Mouse (Mus musculus): Measurements from ENCODE around the gene S100a6. TPM values are rescaled to one million over a fixed set of nuclear protein-coding genes. Genes with fewer than 3 reads are reported as not detected.

The S100a6 gene
- total RNA-seq, 1 experiment = 912 TPM

GRCm38 (mm10) chr3:90589390-90589789 is 23.3 kb upstream of the S100a6 start:
- in situ Hi-C loops (cut with MboI; ENCODE audit: low sequenced_read_pairs in 2 of 2, unreplicated experiment in 2 of 2) = no loop called here
- H3K36me3 ChIP-seq (ENCODE audit: control insufficient read depth, insufficient read depth, low read length, poor library complexity, severe bottlenecking) = no peaks in the 10 kb centered on the region
- no peak overlapping the region for H3K9ac ChIP-seq (ENCODE audit: insufficient read depth, low read depth, low read length, poor library complexity, severe bottlenecking)
- H3K4me3 ChIP-seq (ENCODE audit: insufficient read depth in 1 of 2, low read depth in 1 of 2, low read length in 2 of 2, poor library complexity in 1 of 2, severe bottlenecking in 1 of 2) = no peak overlapping the region
- TF ChIP-seq MAFK (IDR thresholded peaks at IDR 0.05; ENCODE audit: insufficient read depth, low read depth, low read length) = no peak
- no peak for TF ChIP-seq HCFC1 (IDR thresholded peaks at IDR 0.05; ENCODE audit: borderline replicate concordance, insufficient read depth, low read length)
- no peak for TF ChIP-seq CHD2 (IDR thresholded peaks at IDR 0.05; ENCODE audit: low read depth, low read length)
- no peak for TF ChIP-seq ZNF384 (IDR thresholded peaks at IDR 0.05; ENCODE audit: low read depth, low read length)
- TF ChIP-seq ZC3H11A (IDR thresholded peaks at IDR 0.05; ENCODE audit: borderline replicate concordance, low read depth, low read length) = no peak
- no peak overlapping the region for H3K27ac ChIP-seq (ENCODE audit: insufficient read depth, low read depth, low read length, poor library complexity, severe bottlenecking)
- no peak for DNase-seq (ENCODE audit: low read depth, low spot score)
- H3K9me3 ChIP-seq (ENCODE audit: control insufficient read depth, insufficient read depth, low read depth, low read length) = no peaks in the 10 kb centered on the region
- peaks cover 3 to 15% of the 10 kb centered on the region in 2 experiments; a peak in 1 of 4 replicates for H3K4me1 ChIP-seq (ENCODE audit: control insufficient read depth in 2 of 2, insufficient read depth in 2 of 2, low read length in 2 of 2, poor library complexity in 1 of 2)

GRCm38 (mm10) chr3:90589947-90590346 is 22.7 kb upstream of the S100a6 start, which contains the start of gene S100a2:
Gene S100a2, plus strand, starts transcription at chr3:90590247.
- no peaks in the 10 kb centered on the region for H3K36me3 ChIP-seq (ENCODE audit: control insufficient read depth, insufficient read depth, low read length, poor library complexity, severe bottlenecking)
- in situ Hi-C loops (cut with MboI; ENCODE audit: low sequenced_read_pairs in 2 of 2, unreplicated experiment in 2 of 2) = no loop called here
- H3K4me3 ChIP-seq (ENCODE audit: insufficient read depth in 1 of 2, low read depth in 1 of 2, low read length in 2 of 2, poor library complexity in 1 of 2, severe bottlenecking in 1 of 2) = no peak within 1 kb of the TSS
- no peak within 1 kb of the TSS for H3K27ac ChIP-seq (ENCODE audit: insufficient read depth, low read depth, low read length, poor library complexity, severe bottlenecking)
- no peak for DNase-seq (ENCODE audit: low read depth, low spot score)
- H3K9ac ChIP-seq (ENCODE audit: insufficient read depth, low read depth, low read length, poor library complexity, severe bottlenecking) = no peak within 1 kb of the TSS
- no peaks in the 10 kb centered on the region for H3K9me3 ChIP-seq (ENCODE audit: control insufficient read depth, insufficient read depth, low read depth, low read length)
- peaks cover 3 to 15% of the 10 kb centered on the region in 2 experiments; a peak in 1 of 4 replicates for H3K4me1 ChIP-seq (ENCODE audit: control insufficient read depth in 2 of 2, insufficient read depth in 2 of 2, low read length in 2 of 2, poor library complexity in 1 of 2)
- TF ChIP-seq CHD2 (IDR thresholded peaks at IDR 0.05; ENCODE audit: low read depth, low read length) (no peak), ZNF384 (IDR thresholded peaks at IDR 0.05; ENCODE audit: low read depth, low read length) (no peak), ZC3H11A (IDR thresholded peaks at IDR 0.05; ENCODE audit: borderline replicate concordance, low read depth, low read length) (no peak), HCFC1 (IDR thresholded peaks at IDR 0.05; ENCODE audit: borderline replicate concordance, insufficient read depth, low read length) (no peak), MAFK (IDR thresholded peaks at IDR 0.05; ENCODE audit: insufficient read depth, low read depth, low read length) (no peak)

- no peak for TF ChIP-seq MAFK (IDR thresholded peaks at IDR 0.05; ENCODE audit: insufficient read depth, low read depth, low read length)
- TF ChIP-seq HCFC1 (IDR thresholded peaks at IDR 0.05; ENCODE audit: borderline replicate concordance, insufficient read depth, low read length) = no peak
- TF ChIP-seq CHD2 (IDR thresholded peaks at IDR 0.05; ENCODE audit: low read depth, low read length) = no peak
- TF ChIP-seq ZC3H11A (IDR thresholded peaks at IDR 0.05; ENCODE audit: borderline replicate concordance, low read depth, low read length) = no peak
- TF ChIP-seq ZNF384 (IDR thresholded peaks at IDR 0.05; ENCODE audit: low read depth, low read length) = no peak
- DNase-seq (ENCODE audit: low read depth, low spot score) = no peak
- Histone ChIP-seq H3K36me3 (ENCODE audit: control insufficient read depth, insufficient read depth, low read length, poor library complexity, severe bottlenecking) (no peaks in the 10 kb centered on the region), H3K4me3 (ENCODE audit: insufficient read depth in 1 of 2, low read depth in 1 of 2, low read length in 2 of 2, poor library complexity in 1 of 2, severe bottlenecking in 1 of 2) (no peak overlapping the region), H3K9me3 (ENCODE audit: control insufficient read depth, insufficient read depth, low read depth, low read length) (no peaks in the 10 kb centered on the region), H3K4me1 (ENCODE audit: control insufficient read depth in 2 of 2, insufficient read depth in 2 of 2, low read length in 2 of 2, poor library complexity in 1 of 2) (no peaks in the 10 kb centered on the region), H3K9ac (ENCODE audit: insufficient read depth, low read depth, low read length, poor library complexity, severe bottlenecking) (no peak overlapping the region), H3K27ac (ENCODE audit: insufficient read depth, low read depth, low read length, poor library complexity, severe bottlenecking) (no peak overlapping the region)
- in situ Hi-C loops (cut with MboI; ENCODE audit: low sequenced_read_pairs in 2 of 2, unreplicated experiment in 2 of 2) = no loop called here
These were observed 18.2 kb upstream of the S100a6 start for GRCm38 (mm10) chr3:90594466-90594865.

GRCm38 (mm10) chr3:90595556-90595955 is 17.1 kb upstream of the S100a6 start:
- TF ChIP-seq ZNF384 (IDR thresholded peaks at IDR 0.05; ENCODE audit: low read depth, low read length) = no peak
- no peak for TF ChIP-seq ZC3H11A (IDR thresholded peaks at IDR 0.05; ENCODE audit: borderline replicate concordance, low read depth, low read length)
- no peak for TF ChIP-seq HCFC1 (IDR thresholded peaks at IDR 0.05; ENCODE audit: borderline replicate concordance, insufficient read depth, low read length)
- TF ChIP-seq MAFK (IDR thresholded peaks at IDR 0.05; ENCODE audit: insufficient read depth, low read depth, low read length) = no peak
- no peak for TF ChIP-seq CHD2 (IDR thresholded peaks at IDR 0.05; ENCODE audit: low read depth, low read length)
- in situ Hi-C loops (cut with MboI; ENCODE audit: low sequenced_read_pairs in 2 of 2, unreplicated experiment in 2 of 2) = no loop called here
- H3K36me3 ChIP-seq (ENCODE audit: control insufficient read depth, insufficient read depth, low read length, poor library complexity, severe bottlenecking) = no peaks in the 10 kb centered on the region
- H3K27ac ChIP-seq (ENCODE audit: insufficient read depth, low read depth, low read length, poor library complexity, severe bottlenecking) = no peak overlapping the region
- H3K9ac ChIP-seq (ENCODE audit: insufficient read depth, low read depth, low read length, poor library complexity, severe bottlenecking) = no peak overlapping the region
- no peak for DNase-seq (ENCODE audit: low read depth, low spot score)
- no peaks in the 10 kb centered on the region for H3K4me1 ChIP-seq (ENCODE audit: control insufficient read depth in 2 of 2, insufficient read depth in 2 of 2, low read length in 2 of 2, poor library complexity in 1 of 2)
- H3K4me3 ChIP-seq (ENCODE audit: insufficient read depth in 1 of 2, low read depth in 1 of 2, low read length in 2 of 2, poor library complexity in 1 of 2, severe bottlenecking in 1 of 2) = no peak overlapping the region
- no peaks in the 10 kb centered on the region for H3K9me3 ChIP-seq (ENCODE audit: control insufficient read depth, insufficient read depth, low read depth, low read length)

- no peaks in the 10 kb centered on the region for H3K9me3 ChIP-seq (ENCODE audit: control insufficient read depth, insufficient read depth, low read depth, low read length)
- in situ Hi-C loops (cut with MboI; ENCODE audit: low sequenced_read_pairs in 2 of 2, unreplicated experiment in 2 of 2) = no loop called here
- TF ChIP-seq ZC3H11A (IDR thresholded peaks at IDR 0.05; ENCODE audit: borderline replicate concordance, low read depth, low read length) (no peak), MAFK (IDR thresholded peaks at IDR 0.05; ENCODE audit: insufficient read depth, low read depth, low read length) (no peak), HCFC1 (IDR thresholded peaks at IDR 0.05; ENCODE audit: borderline replicate concordance, insufficient read depth, low read length) (no peak), CHD2 (IDR thresholded peaks at IDR 0.05; ENCODE audit: low read depth, low read length) (no peak), ZNF384 (IDR thresholded peaks at IDR 0.05; ENCODE audit: low read depth, low read length) (no peak)
- H3K9ac ChIP-seq (ENCODE audit: insufficient read depth, low read depth, low read length, poor library complexity, severe bottlenecking) = no peak overlapping the region
- H3K27ac ChIP-seq (ENCODE audit: insufficient read depth, low read depth, low read length, poor library complexity, severe bottlenecking) = no peak overlapping the region
- no peaks in the 10 kb centered on the region for H3K36me3 ChIP-seq (ENCODE audit: control insufficient read depth, insufficient read depth, low read length, poor library complexity, severe bottlenecking)
- H3K4me3 ChIP-seq (ENCODE audit: insufficient read depth in 1 of 2, low read depth in 1 of 2, low read length in 2 of 2, poor library complexity in 1 of 2, severe bottlenecking in 1 of 2) = no peak overlapping the region
- H3K4me1 ChIP-seq (ENCODE audit: control insufficient read depth in 2 of 2, insufficient read depth in 2 of 2, low read length in 2 of 2, poor library complexity in 1 of 2) = no peaks in the 10 kb centered on the region
- DNase-seq (ENCODE audit: low read depth, low spot score) = no peak
These were observed 15.9 kb upstream of the S100a6 start for GRCm38 (mm10) chr3:90596810-90597209.

Data from ES-E14 (cell line).